Mouse (Mus musculus) retina, postnatal 1 day (tissue): ENCODE measurements around the gene Phlpp1.

ENCODE experiments used
- DNase-seq: peaks from one replicate; pipeline ENCODE4 v3.0.0-alpha.2; 2012

The Phlpp1 gene

DNA sequence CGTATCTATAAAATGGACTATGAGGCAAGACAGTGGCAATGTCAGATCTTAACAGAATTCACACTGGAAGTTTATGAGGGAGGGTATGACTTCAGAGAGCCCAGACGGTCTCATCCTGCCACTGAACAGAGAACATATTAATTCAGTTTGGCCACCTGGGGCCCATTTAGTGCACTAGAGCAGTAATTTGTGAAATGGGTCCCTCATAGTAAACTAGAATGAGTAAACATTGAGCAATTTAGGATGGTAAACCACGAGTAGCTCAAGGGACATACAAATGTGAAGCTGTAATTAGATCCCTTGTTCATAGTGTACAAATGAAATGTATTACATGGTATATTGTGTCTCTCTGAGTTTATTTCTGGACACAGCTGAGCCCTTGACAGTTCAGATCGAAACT, 3.6 kb upstream of the Phlpp1 start:
- DNase-seq: no peak

DNA sequence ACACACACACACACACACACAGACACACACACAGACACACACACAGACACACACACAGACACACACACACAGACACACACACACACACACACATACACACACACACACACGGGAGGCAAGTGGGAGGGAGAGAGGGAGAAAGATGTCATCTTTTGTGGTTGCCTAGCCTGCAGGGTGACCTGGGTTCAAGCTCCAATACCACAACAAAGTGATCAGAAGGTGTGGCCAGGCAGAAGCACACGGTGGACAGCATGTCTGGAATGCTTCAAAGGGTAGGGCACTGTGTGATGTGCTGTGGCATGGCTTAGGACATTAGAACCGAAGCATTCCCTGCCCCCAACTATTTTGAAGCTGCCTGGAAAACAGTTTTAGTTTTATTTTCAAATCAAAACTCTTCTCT, 2.8 kb upstream of the Phlpp1 start:
- no peak for DNase-seq

DNA sequence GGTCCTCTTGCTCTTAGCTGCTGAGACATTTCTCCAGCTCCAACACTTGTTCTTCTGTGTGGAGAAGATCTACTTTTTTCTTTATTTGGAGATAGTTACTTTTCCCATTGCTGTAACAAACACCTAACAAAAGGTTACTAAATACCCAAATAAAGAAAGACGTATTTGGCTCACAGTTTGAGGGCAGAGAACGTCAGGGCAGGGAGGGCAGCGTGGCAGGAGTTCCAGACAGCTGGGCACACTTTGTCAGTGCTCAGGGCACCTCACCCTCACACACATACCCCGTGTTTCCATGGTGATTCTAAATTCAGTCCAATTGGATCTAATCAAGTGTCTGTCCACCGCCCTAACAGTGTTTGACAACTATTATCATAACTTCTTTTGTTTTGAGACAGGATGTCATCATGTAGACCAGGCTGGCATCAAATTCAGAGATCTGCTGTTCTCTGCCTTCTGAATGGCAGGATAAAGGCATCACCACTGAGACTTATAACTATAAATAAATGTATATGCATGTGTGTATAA, 1.7 kb upstream of the Phlpp1 start:
- DNase-seq: peak; percentile 51

DNA sequence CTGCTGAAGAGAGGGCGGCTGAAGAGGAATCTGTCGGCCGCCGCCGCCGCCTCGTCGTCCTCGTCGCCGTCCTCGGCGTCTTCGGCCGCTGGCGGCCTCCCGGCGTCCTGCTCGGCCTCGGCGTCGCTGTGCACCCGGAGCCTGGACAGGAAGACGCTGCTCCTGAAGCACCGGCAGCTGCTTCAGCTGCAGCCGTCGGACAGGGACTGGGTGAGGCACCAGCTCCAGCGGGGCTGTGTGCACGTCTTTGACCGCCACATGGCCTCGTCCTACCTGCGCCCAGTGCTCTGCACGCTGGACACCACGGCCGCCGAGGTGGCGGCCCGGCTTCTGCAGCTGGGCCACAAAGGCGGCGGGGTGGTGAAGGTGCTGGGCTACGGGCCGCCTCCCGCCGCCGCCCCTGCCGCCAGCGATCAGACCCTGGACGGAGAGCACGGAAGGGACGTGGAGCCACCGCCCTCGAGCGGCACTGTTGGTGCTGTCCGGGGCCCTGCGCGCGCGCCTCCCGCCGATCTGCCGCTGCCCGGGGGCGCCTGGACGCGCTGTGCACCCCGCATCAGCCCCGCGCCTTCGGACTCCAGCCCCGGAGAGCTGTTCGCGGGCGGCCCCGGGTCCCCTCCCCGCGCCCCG, 864 bp downstream of the Phlpp1 start:
- peak; percentile 68 for DNase-seq

DNA sequence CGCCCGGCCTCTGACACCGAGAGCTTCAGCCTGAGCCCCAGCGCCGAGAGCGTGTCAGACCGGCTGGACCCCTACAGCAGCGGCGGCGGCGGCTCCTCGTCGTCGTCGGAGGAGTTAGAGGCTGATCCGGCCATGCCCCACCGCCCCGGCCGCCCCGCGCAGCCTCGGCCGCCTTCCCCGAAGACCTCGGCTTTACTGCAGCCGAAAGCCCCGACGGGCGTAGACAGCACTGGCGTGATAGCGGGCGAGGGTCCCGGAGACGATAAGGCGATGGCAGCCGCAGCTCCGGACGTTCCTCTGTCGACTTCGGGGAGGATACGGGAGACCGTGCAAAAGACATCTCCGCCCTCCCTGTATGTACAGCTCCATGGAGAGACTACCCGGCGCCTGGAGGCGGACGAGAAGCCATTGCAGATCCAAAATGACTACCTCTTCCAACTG, 1.4 kb downstream of the Phlpp1 start:
- peak; percentile 39 for DNase-seq

DNA sequence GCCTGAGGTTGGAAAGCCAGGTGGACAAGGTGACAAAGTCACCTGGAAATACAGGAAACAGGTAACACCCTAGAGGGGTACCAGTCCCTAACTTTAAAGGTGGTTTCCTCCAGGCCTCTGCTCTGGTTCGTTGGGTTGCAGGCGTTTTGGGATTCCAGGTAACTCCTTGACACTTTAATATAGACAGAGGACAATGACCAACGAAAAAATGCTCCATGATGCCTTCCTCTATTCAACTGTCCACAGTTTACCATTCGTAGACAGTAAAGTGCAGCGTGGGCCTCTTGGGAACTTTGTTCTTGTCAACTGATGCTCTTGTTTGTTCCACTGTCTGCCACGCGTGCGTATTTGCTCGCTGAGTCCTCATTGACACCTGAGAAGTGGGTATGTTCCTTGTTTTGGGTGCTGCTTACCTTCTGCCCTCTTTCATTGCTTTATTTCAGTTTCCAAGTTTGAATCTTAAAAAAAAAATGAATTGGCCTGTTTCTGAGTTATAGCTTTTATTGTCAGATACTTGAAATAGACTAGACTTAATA, 2.1 kb downstream of the Phlpp1 start:
- no peak for DNase-seq

DNA sequence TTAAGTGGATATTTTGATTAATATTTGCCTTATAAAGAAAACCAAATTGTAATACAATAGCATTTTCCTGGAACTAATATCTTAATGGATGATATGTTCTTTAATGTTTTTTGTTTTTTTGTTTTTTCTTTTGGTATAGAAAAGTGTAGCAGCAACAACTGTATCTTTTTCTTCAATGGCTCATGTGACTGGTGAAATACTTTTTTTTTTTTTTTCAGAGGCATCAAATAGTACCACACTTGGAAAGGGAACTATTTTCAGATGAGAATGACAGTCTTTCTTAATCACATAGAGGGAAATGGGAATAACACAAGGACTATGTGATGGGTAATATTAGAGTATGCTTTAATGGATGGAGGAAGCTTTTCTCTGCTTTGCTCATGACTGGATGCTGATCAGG, 3.0 kb downstream of the Phlpp1 start:
- DNase-seq: no peak

DNA sequence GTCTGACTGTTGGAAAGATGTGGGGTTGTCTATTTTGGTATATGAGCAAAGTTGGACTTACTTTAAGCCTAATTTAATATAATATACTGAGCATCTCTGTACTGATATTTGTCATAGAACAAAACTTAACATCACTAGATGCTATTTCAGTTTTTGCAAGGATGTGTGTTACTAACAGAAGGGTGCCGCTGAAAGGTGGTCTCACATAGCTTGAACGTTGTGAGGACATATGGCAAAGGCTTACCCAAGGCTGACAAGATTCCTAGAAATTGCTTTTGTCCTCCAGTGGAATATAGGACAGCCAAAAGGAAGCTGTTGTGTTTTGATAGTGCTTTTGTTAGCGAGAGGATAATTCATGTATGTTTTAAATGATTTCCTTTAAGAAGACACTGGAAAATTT, 3.8 kb downstream of the Phlpp1 start:
- DNase-seq: no peak

DNA sequence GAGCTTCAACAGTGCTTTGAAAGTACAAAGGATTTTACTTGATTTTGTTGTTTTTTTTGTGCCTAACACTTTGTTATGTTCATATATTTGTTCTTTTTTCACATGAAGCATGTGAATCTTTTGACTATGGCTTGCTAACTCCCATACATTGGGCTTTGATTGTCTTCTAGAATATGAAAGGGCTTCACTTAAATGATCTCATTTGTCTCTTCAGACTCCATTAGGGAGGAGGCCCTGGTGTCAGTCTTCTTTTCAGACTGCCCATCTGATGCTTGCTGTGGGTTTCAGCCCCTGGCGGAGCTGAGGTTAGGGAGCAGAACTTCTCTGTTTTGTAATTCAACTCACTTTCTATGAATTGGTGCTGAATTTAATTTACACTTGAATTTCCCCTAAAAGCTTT, 5.2 kb downstream of the Phlpp1 start:
- DNase-seq: peak; percentile 50

DNA sequence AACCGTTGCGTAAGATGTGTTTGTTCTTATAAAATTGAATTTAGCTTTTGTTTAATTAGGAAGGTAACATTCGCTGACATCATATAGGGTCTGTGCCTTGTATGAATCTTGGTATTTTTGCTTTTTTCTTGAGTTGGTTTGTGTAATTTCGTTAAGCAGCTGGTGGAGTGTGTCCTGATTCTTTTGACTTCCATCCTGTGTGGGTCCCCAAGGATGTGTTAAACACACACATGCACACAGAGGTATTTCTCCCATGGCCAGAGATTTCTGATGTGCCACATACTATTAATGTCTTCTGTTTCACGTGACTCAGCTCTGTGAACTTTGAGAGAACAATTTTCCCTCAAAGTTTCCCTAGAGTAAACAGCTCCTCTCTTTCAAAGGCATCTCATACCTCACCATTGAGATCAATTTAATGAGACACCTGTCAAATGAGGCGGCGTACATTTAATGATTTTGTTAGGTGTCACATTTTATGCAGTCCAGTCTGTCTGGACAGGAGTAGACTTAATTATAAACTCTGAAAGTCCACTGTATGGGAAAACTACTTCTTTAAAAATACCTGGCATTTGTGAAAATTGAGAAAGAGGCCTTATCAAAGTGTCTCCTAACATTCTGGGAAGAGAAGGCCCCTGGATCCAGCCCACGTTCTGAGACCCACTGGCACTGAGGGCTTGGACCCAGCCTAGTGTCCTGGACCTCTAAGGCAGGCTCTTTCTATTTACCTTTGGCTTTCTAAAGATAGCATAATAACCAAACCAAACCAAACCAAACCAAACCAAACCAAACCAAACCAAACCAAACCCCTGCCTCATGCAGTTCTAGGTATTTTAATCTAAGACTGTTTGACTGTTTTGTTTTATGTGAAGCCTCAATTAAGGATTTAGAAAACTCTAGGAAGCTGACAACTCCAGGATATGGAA, 6.6 kb downstream of the Phlpp1 start:
- DNase-seq: peak; percentile 63

DNA sequence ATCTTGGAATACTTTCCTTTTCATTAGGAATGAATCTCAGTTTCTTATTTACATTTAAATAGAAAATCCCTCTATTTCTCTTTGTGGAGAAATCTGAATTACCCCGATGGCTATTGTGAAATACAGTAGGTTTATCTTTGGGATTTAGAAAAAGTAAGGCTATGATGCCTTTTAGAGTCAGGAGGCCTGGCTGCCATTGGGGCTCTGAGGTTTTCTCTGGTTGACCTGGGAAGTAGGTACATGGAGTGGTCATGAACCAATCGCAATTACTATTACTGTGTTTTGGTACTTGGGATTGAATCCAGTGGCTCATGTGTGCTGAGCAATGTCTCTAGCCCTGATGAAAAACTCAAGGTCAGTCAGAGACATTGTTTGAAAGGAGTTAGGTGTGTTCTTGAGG, 12.1 kb downstream of the Phlpp1 start:
- DNase-seq: no peak

DNA sequence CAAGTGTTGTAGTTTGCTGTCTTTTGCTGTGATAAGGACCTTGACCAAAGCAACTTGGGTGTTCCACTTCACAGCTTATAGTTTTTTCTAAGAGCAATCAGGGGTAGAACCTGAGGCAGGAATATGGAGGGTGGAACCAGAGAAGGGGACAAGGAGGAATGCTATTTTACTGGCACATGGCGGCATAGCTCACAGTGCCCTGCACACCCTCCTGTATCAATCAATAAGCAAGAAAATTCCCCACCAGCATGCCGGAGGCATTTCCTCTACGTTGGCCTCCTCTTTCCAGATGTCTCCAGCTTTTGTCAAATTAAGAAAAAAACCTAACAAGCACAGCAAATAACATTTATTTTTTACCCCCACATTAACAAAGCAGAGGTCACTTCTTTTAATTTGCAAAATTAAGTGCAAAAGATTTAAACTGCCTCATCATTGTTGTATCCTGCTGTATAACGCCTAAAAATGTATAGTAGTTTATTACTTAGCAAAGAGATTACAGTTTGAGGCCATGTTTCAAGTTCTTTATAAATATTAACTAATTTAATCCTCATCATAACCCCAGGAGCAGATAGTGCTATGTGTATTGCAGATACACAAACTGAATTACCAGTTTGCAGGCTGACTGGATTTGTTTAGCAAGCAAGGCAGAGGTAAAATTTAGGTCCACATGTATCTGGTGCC, 13.4 kb downstream of the Phlpp1 start:
- DNase-seq: no peak

DNA sequence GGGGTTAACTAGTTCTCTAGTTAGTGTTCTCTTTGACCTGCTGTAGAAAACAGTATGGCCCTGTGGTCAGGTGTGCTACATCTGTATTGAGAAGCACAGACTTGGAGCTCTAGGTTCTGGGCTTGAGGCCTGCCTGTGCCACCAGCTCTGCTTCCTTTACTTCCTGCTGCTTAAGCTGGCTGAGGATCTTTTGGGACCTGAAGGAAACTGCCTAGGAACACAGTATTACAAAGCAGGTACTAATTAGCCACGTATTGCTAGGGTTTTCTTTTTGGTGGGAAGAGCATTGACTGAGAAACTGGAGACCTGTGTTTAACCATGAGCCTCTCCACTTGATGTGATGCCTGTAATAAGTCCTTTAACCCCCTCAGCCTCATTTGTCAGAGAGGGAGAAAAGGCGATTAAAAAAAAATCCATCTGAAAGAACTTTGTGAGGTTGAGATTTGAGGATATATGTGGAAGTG, 13.9 kb downstream of the Phlpp1 start:
- DNase-seq: peak; percentile 44

DNA sequence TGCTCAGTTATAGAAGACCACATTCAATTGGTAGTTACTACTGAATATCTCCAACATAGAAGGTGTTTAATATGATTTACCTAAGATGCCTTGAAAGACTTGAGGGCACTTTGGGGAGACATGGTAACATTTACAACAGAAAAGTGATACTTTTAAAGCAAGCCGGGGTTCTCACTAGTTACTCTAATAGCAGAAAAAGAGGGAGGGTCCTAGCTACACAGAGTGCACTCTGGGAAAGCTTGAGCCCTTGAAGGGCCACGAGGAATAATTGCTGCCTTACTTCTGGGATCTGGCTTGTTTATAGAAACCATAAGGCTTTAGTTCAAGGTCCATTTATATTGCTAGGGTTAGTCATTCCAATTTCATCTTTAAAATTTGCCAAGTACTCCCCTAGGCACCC, 14.5 kb downstream of the Phlpp1 start:
- peak; percentile 27 for DNase-seq

DNA sequence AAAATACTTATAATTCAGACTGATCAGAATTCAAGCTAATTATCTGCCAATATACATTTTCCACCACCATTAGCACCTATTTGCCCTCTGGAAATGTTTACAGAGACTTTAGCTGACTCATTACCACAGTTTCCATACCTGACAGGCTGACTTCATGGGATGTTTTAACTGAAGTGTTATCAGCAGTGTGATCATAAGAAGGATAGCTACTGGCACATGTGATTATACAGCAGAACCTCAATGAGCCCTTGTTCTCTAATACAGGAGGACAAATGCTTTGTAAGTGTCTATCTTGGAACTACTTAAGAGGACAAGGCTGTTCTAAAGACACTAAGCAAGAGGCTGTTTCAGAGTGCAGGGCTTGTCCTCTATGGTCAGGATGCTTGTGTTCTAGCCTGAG, 15.9 kb downstream of the Phlpp1 start:
- DNase-seq: no peak

DNA sequence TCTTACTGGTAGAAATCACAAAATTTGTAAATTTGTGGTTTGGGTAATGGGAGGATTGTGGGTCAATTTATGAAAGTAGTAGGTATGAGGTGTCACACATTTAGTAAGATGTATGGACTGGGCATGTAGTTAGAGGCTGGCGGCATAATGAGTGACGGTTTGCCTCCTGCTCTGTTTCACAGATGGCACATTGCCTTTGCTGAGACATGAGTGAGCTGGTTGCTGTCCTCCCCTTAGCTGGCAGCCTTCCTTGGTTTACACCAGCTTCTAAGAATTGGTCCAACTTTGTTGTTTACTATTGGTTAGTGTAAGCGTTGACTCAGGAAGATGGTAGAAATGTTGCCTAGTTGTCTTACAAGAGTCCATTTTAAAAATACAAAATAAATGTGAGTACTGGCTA, 17.2 kb downstream of the Phlpp1 start:
- DNase-seq: no peak

DNA sequence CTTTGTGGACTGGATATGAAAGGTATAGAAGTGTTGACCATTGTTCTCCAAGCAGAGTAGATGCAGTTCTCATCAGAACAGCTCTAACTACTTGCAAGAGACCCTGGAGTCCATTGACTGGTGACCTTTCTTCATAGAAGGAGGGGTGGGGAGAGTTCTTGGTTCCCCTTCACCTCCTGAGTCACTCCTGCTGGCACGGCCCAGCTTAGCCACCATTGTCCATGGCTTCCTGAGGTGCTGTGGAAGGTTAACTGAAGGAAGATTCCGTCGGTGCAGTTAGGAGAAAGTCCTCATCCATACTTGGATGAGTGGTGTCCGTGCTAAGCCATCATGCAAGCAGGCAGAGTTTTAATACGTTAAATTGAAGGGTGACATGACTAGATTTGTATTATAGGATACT, 17.8 kb downstream of the Phlpp1 start:
- no peak for DNase-seq

DNA sequence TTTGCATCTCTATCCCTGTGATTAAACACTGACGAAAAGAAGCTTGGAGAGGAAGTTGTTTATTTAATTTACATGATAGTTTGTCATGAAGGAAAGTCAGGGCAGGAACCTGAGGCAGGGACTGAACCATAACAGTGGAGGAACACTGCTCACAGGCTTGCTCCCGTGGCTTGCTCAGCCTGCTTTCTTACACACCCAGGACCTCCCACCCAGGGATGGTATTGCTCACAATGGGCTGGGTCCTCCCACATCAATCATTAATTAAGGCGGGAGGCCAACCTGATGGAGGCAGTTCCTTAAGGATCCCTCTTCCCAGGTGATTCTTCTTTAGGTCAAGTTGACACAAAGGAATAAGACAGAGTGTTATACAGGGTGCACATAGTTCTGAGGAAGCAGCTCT, 19.1 kb downstream of the Phlpp1 start:
- no peak for DNase-seq

DNA sequence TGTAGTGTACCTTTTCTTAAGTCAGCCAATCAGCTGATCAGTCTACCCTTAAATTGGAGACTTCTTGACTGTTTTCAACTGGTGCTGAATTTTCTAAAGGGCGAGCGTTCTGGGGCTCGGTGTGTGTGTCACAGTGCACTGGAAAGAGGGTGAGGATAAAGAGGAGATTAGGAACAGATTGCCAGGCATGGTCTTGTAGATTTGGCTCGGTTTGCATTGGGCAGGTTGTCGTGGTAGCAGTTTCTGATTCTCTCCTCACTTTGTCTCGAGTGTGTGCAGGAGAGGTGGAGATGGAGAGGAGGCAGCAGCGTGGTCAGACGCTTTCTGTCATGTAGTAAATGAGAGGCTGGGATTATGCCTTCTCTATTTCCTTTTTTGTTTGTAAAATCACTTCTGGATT, 20.3 kb downstream of the Phlpp1 start:
- DNase-seq: no peak

DNA sequence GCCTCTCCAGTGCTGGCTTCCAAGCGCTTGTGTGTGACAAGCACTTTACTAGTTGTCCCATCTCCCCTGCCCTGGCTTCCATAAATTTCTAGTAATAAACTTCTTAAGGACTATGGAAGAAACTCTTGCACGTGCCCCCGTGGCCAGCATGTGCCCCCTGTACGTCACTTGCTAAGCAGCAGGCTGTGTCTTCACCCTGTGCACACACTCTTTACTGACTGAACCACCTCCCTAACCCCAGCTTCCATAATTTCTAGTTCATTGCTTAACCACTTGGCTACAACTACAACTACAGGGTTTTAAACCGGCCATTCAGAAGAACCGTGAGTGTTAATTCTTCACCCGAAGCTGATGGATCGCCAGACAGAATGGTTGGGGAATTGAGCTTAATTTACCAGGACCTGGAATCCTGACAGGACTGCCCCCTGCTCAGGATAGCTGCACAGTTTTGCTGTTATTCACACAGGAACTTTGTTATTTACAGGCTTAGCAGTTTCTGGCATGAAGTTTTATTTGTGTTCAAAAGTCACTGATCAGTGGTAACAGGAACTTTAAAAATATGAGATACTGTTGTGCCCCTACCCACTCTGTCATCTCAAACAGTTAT, 21.4 kb downstream of the Phlpp1 start:
- no peak for DNase-seq

DNA sequence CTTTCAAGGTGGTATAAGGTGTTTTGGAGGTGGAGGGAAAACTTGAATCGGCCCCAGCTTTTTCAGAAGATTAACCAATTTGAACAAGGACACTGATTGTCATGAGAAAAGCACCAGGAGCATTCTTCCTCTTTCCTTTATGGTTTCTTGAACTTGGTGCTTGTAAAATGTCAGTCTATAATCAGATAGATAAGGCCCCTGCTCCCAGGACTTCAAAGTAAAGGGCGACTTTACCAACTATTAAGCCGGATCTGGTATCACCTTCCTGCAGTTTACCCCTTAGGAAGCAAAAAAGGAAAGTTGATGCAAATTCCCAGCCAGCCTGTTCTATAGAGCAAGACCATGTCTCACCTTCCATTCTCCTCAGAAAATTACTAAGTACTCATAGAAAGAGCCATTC, 21.9 kb downstream of the Phlpp1 start:
- DNase-seq: no peak

DNA sequence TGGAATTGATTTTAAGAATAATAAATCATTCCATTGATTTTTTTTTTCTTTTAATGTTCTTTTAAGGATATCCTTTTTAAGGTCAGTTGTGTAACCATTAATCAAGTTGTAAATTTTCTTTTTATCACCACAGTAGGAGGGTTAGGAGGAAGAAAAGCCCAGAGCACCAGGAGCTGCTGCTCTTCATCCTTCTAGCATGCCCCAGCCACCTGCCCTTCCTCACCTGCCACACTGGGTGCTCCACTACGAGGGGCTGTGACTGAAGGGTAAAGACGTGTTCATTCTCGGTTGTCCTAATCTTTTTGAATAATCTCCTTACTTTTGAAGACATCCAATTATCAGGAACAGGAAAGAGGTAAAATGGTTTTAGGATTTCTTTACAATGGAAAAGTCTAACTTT, 22.7 kb downstream of the Phlpp1 start:
- DNase-seq: no peak

DNA sequence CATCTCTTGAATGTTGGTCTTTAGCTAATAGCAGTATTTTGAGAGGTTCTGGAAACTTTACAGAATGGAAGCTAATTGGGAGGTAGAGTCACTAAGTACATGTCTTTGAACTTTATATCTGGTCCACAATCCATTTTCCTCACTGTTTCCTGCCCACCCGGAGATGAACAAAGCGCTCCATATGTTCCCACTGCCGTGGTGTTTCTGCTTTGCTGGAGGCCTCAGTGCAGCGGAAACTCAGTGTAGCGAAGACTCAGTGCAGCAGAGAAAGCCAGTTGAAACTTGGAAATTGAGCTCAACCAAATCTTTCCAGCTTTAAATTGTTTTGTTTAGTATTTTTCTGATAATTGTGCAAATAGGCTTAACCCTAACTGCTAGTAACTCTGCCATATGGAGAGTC, 26.4 kb downstream of the Phlpp1 start:
- DNase-seq: peak; percentile 35
